Mouse (Mus musculus) kidney, adult 2 months (tissue): Measurements from ENCODE around the gene Wdr17.

Experiments used
- CTCF ChIP-seq: fragments of 200-500 bp; conservative IDR thresholded peaks from 2 replicates; pipeline ENCODE4 v1.5.1; 2011; ENCODE audit warnings: low read depth, mild to moderate bottlenecking, control low read depth, low read length, moderate library complexity, mixed read lengths; ENCODE audit not compliant: insufficient read depth, insufficient read length
- POLR2A ChIP-seq: fragments of 200-500 bp; IDR thresholded peaks from one replicate; pipeline ENCODE4 v1.6.1; 2011; ENCODE audit warnings: low read depth, low read length, control low read depth

DNA sequence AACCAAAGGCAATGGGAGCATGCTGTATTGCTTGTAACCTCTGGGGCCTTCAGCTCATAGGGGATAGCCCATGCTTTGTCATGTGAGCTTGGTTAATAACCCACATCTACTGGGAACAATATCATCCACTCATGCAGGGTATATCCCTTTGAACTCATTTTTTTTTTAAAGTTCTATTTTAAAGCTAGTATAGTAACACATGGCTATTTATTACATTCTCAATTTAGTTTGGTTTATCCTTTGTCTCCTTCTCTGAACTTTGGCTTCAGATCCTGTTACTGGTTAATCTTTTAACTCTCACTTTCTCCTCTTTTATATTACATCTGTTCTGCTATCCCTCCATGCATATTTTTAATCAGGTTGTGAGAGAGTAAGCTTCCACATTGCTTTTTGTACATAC, 110.7 kb downstream of the Wdr17 start:
- TF ChIP-seq CTCF (no peak), POLR2A (no peak)
